Mouse (Mus musculus) liver, postnatal 0 days (tissue): ENCODE measurements at regions not wholly inside any gene's neighbourhood (a gene's known extent, or its start where the extent isn't known, plus 50 kb on each side); places are given as distances from the start of the nearest gene placed in this dataset.

Experiments used
- CTCF ChIP-seq: sonication (generic); IDR thresholded peaks from 2 replicates; pipeline ENCODE4 v1.5.1; 2016; ENCODE audit warnings: antibody characterized with exemption, low read depth
- EP300 ChIP-seq: IDR thresholded peaks from 2 replicates; pipeline ENCODE4 v1.6.1; 2016; ENCODE audit warnings: antibody characterized with exemption, low read depth, mild to moderate bottlenecking

- TF ChIP-seq CTCF (no peak), EP300 (no peak)
Measured at GRCm38 (mm10) chr1:63937480-63937879, 168.4 kb upstream of the 4933402D24Rik start.
